Mouse (Mus musculus) left cerebral cortex, postnatal 10 days (tissue): Measurements from ENCODE around the gene Dcakd. TPM values are rescaled to one million over a fixed set of nuclear protein-coding genes. Genes with fewer than 3 reads are reported as not detected.

Experiments used
- DNase-seq, 2 experiments: peaks; one replicate each; pipeline ENCODE4 v3.0.0; 2021 to 2022; ENCODE audit warnings: low spot score in 2 of 2, mixed read lengths in 1 of 2; ENCODE audit errors: extremely low spot score in 1 of 2
- intact Hi-C: fragments of 180-260 bp; cut with DNase I; formaldehyde crosslinking; loops from one replicate; pipeline ENCODE4 v1.15.1; 2025
- total RNA-seq, 2 experiments: library from RNA; stranded (reverse); gene quantifications; 2 replicates each; pipeline ENCODE4 v1.2.3; 2021

Dcakd gene
- total RNA-seq, 2 experiments from 2014 or later = 97.2 to 97.4 TPM

- intact Hi-C loops = no loop called here
Measured at GRCm38 (mm10) chr11:103015881-103016825, 12.0 kb downstream of the Dcakd start.

GRCm38 (mm10) chr11:103011206-103011497, 17.0 kb downstream of the Dcakd start:
- intact Hi-C loops = no loop called here
- no peak for DNase-seq

More at GRCm38 (mm10) chr11:103015881-103016825, 12.0 kb downstream of the Dcakd start:
- DNase-seq = no peak

GRCm38 (mm10) chr11:103010454-103011205, 17.5 kb downstream of the Dcakd start:
- intact Hi-C loops = no loop called here
- no peak for DNase-seq

- intact Hi-C loops = no loop called here
- DNase-seq = peak in 1 of 2 experiments; percentile 43
Measured at GRCm38 (mm10) chr11:103009208-103009607, 18.9 kb downstream of the Dcakd start.

GRCm38 (mm10) chr11:103008558-103008957, 19.6 kb downstream of the Dcakd start:
- no peak for DNase-seq
- intact Hi-C loops = no loop called here

- intact Hi-C loops = no loop called here
- DNase-seq = no peak
Measured at GRCm38 (mm10) chr11:103007001-103007340, 21.2 kb downstream of the Dcakd start.

- no peak for DNase-seq
- intact Hi-C loops = no loop called here
Measured at GRCm38 (mm10) chr11:103006286-103007000, 21.7 kb downstream of the Dcakd start.

GRCm38 (mm10) chr11:103005254-103005981, 22.7 kb downstream of the Dcakd start:
- DNase-seq = no peak
- intact Hi-C loops = no loop called here

- intact Hi-C loops = no loop called here
- no peak for DNase-seq
Measured at GRCm38 (mm10) chr11:103004852-103005251, 23.3 kb downstream of the Dcakd start.

- DNase-seq = peak; percentile 76
- intact Hi-C loops = no loop called here
Measured at GRCm38 (mm10) chr11:103003210-103003609, 24.9 kb downstream of the Dcakd start.

- intact Hi-C loops = no loop called here
- no peak for DNase-seq
Measured at GRCm38 (mm10) chr11:103001063-103001462, 27.1 kb downstream of the Dcakd start.

- intact Hi-C loops = no loop called here
Measured at GRCm38 (mm10) chr11:103000111-103000510, 28.0 kb downstream of the Dcakd start.

GRCm38 (mm10) chr11:102999317-102999970, 28.7 kb downstream of the Dcakd start:
- peak in 1 of 2 experiments; percentile 14 for DNase-seq

More at GRCm38 (mm10) chr11:103000111-103000510, 28.0 kb downstream of the Dcakd start:
- DNase-seq = peak in 1 of 2 experiments; percentile 18

GRCm38 (mm10) chr11:102998577-102999316, 29.4 kb downstream of the Dcakd start:
- DNase-seq = peak in 1 of 2 experiments; percentile 19
- intact Hi-C loops = no loop called here

More at GRCm38 (mm10) chr11:102999317-102999970, 28.7 kb downstream of the Dcakd start:
- intact Hi-C loops = no loop called here

- intact Hi-C loops = no loop called here
- DNase-seq = no peak
Measured at GRCm38 (mm10) chr11:102998254-102998576, 29.9 kb downstream of the Dcakd start.

- intact Hi-C loops = no loop called here
Measured at GRCm38 (mm10) chr11:102996991-102997770, 31.0 kb downstream of the Dcakd start.

GRCm38 (mm10) chr11:102996385-102996784, 31.7 kb downstream of the Dcakd start:
- intact Hi-C loops = no loop called here
- DNase-seq = peak in 1 of 2 experiments; percentile 16

More at GRCm38 (mm10) chr11:102996991-102997770, 31.0 kb downstream of the Dcakd start:
- DNase-seq = peak in 1 of 2 experiments; percentile 18
